Mouse (Mus musculus): ENCODE measurements around the gene Ttc25. TPM values are rescaled to one million over a fixed set of nuclear protein-coding genes. Genes with fewer than 3 reads are reported as not detected.

Gene Ttc25
- polyA plus RNA-seq (2014; fragmentation: Illumina TruSeq; extraction: RNeasy Lipid Tissue Mini Kit (QIAGEN cat#74804); ENCODE audit: low read depth, low replicate concordance), result 0.41 TPM

GRCm38 (mm10) chr11:100544832-100545745, at the start of gene Ttc25:
Gene Ttc25 (plus strand): TSS chr11:100545607.

DNA sequence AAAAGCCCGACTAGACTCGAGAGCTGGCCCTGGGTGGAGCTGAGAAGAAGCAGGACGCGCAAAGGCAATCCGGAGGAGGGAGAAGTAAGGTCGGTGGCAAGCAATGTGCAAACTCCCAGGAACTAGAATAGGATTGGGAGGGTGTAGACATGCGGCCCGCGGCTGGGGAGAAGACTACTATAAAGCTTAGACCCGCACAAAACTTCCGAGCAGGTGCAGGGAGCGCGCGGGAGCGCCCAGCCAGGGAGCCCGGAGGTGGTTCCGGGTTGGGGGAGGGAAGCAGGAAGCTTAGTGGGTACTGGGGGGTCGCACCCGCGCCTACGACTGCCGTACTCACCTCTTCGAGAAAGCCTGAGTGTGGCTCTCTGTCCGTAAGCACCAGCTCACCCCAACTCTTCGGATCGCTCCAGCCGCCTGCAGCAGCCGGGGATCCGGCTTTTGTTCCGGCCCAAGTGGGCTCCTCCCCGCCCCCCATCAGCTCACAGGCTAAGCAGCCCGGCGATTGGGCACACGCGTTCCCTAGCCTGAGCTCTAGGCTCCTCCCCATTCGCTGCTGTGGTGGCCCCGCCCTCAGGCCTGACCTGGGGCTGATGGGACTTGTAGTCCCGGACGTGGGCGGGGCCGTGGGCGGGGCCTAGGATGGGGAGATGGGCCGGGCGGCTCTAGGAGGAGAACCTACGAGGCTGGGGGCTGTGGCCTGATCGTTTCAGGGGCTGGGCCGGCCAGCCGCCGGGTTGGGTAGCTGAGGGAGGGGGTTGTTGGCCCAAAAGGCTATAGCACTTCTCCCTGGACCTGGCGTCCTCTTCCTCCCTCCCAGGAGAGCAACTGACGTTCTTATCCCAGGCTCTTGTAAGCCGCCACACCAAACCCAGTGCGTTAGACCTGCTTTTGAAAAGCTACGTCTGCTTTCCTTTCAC, 17.7 kb upstream of the Ttc25 start, which contains the start of gene Acly:
Acly (minus strand) TSS at position 543 of the 917 bp plus-strand sequence.

DNA sequence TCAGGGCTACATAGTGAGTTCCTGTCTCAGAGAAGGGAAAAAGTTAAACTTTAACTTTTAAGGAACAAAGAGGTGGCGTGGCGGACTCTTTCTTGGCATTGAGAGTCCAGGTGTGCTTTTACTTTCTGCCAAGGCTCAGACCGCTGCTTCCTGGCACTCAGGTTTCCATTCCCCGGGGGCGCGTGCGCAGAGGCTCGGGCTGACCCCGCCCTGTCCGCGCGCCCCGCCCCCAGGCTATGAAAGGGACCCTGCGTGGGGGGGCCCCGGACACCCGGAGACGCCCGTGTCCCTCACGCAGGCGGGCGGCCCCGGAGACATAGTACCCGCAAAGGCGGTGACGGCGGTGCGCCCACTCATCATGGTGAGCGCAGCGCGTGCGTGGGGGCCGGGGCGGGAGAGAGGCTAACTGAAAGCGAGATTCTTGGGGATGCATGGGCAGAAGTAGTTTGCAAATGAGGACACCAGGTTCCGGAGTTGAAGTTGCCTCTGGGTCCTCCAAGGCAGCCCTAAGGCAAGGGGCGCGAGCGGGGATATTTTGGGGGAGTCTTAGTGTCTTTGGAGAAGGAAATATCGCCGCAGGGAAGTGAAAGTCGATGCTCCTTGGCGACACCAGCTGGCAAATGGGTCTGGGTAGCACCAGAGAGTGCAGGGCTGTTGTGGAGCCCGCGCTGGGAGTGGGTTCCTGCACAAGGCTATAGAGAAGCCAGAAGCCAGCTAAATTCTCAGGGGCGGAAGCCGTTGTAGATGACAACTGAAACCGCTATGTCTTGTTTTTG, 29.5 kb downstream of the Ttc25 start, which contains the start of gene Cnp:
Cnp (plus strand) TSS at position 197 of the 776 bp plus-strand sequence.

GRCm38 (mm10) chr11:100618761-100619484, 73.5 kb downstream of the Ttc25 start, which contains the start of gene Nkiras2:
Gene Nkiras2 (plus strand): TSS chr11:100619244.

GRCm38 (mm10) chr11:100619982-100620381, 74.6 kb downstream of the Ttc25 start, which contains the start of gene Dnajc7:
Gene Dnajc7 (minus strand): TSS chr11:100620168.

Other genes starting within 250 kb of the Ttc25 start
- 1,895 TPM for gene Eif1, start 225.7 kb upstream of the Ttc25 start, polyA plus RNA-seq (2014; fragmentation: Illumina TruSeq; extraction: RNeasy Lipid Tissue Mini Kit (QIAGEN cat#74804); ENCODE audit: low read depth, low replicate concordance)
- gene Gast, start 211.2 kb upstream of the Ttc25 start, polyA plus RNA-seq (2014; fragmentation: Illumina TruSeq; extraction: RNeasy Lipid Tissue Mini Kit (QIAGEN cat#74804); ENCODE audit: low read depth, low replicate concordance), result not detected
- 0.54 TPM for gene Hap1, start 189.5 kb upstream of the Ttc25 start, polyA plus RNA-seq (2014; fragmentation: Illumina TruSeq; extraction: RNeasy Lipid Tissue Mini Kit (QIAGEN cat#74804); ENCODE audit: low read depth, low replicate concordance)
- 5.2 TPM for gene Jup, start 147.8 kb upstream of the Ttc25 start, polyA plus RNA-seq (2014; fragmentation: Illumina TruSeq; extraction: RNeasy Lipid Tissue Mini Kit (QIAGEN cat#74804); ENCODE audit: low read depth, low replicate concordance)
- gene P3h4, start 130.8 kb upstream of the Ttc25 start, polyA plus RNA-seq (2014; fragmentation: Illumina TruSeq; extraction: RNeasy Lipid Tissue Mini Kit (QIAGEN cat#74804); ENCODE audit: low read depth, low replicate concordance), result 0.88 TPM
- 0.66 TPM for gene Fkbp10, start 129.9 kb upstream of the Ttc25 start, polyA plus RNA-seq (2014; fragmentation: Illumina TruSeq; extraction: RNeasy Lipid Tissue Mini Kit (QIAGEN cat#74804); ENCODE audit: low read depth, low replicate concordance)
- gene Nt5c3b, start 103.8 kb upstream of the Ttc25 start, polyA plus RNA-seq (2014; fragmentation: Illumina TruSeq; extraction: RNeasy Lipid Tissue Mini Kit (QIAGEN cat#74804); ENCODE audit: low read depth, low replicate concordance), result 7.8 TPM
- gene Klhl10, start 103.7 kb upstream of the Ttc25 start, polyA plus RNA-seq (2014; fragmentation: Illumina TruSeq; extraction: RNeasy Lipid Tissue Mini Kit (QIAGEN cat#74804); ENCODE audit: low read depth, low replicate concordance), result 0.69 TPM
- gene Klhl11, start 72.9 kb upstream of the Ttc25 start, polyA plus RNA-seq (2014; fragmentation: Illumina TruSeq; extraction: RNeasy Lipid Tissue Mini Kit (QIAGEN cat#74804); ENCODE audit: low read depth, low replicate concordance), result 5.7 TPM
- gene Acly, start 17.6 kb upstream of the Ttc25 start, polyA plus RNA-seq (2014; fragmentation: Illumina TruSeq; extraction: RNeasy Lipid Tissue Mini Kit (QIAGEN cat#74804); ENCODE audit: low read depth, low replicate concordance), result 137 TPM
- 7.9 TPM for gene Cnp, start 29.3 kb downstream of the Ttc25 start, polyA plus RNA-seq (2014; fragmentation: Illumina TruSeq; extraction: RNeasy Lipid Tissue Mini Kit (QIAGEN cat#74804); ENCODE audit: low read depth, low replicate concordance)
- 7.5 TPM for gene Nkiras2, start 73.6 kb downstream of the Ttc25 start, polyA plus RNA-seq (2014; fragmentation: Illumina TruSeq; extraction: RNeasy Lipid Tissue Mini Kit (QIAGEN cat#74804); ENCODE audit: low read depth, low replicate concordance)
- 227 TPM for gene Dnajc7, start 74.6 kb downstream of the Ttc25 start, polyA plus RNA-seq (2014; fragmentation: Illumina TruSeq; extraction: RNeasy Lipid Tissue Mini Kit (QIAGEN cat#74804); ENCODE audit: low read depth, low replicate concordance)
- gene Zfp385c, start 146.8 kb downstream of the Ttc25 start, polyA plus RNA-seq (2014; fragmentation: Illumina TruSeq; extraction: RNeasy Lipid Tissue Mini Kit (QIAGEN cat#74804); ENCODE audit: low read depth, low replicate concordance), result not detected
- gene Dhx58, start 158.7 kb downstream of the Ttc25 start, polyA plus RNA-seq (2014; fragmentation: Illumina TruSeq; extraction: RNeasy Lipid Tissue Mini Kit (QIAGEN cat#74804); ENCODE audit: low read depth, low replicate concordance), result 4.0 TPM
- 1.7 TPM for gene Kat2a, start 166.9 kb downstream of the Ttc25 start, polyA plus RNA-seq (2014; fragmentation: Illumina TruSeq; extraction: RNeasy Lipid Tissue Mini Kit (QIAGEN cat#74804); ENCODE audit: low read depth, low replicate concordance)
- not detected for gene Hspb9, start 168.2 kb downstream of the Ttc25 start, polyA plus RNA-seq (2014; fragmentation: Illumina TruSeq; extraction: RNeasy Lipid Tissue Mini Kit (QIAGEN cat#74804); ENCODE audit: low read depth, low replicate concordance)
- 39.2 TPM for gene Rab5c, start 192.6 kb downstream of the Ttc25 start, polyA plus RNA-seq (2014; fragmentation: Illumina TruSeq; extraction: RNeasy Lipid Tissue Mini Kit (QIAGEN cat#74804); ENCODE audit: low read depth, low replicate concordance)
- gene Kcnh4, start 214.3 kb downstream of the Ttc25 start, polyA plus RNA-seq (2014; fragmentation: Illumina TruSeq; extraction: RNeasy Lipid Tissue Mini Kit (QIAGEN cat#74804); ENCODE audit: low read depth, low replicate concordance), result not detected
- not detected for gene Hcrt, start 217.3 kb downstream of the Ttc25 start, polyA plus RNA-seq (2014; fragmentation: Illumina TruSeq; extraction: RNeasy Lipid Tissue Mini Kit (QIAGEN cat#74804); ENCODE audit: low read depth, low replicate concordance)
- gene Ghdc, start 225.3 kb downstream of the Ttc25 start, polyA plus RNA-seq (2014; fragmentation: Illumina TruSeq; extraction: RNeasy Lipid Tissue Mini Kit (QIAGEN cat#74804); ENCODE audit: low read depth, low replicate concordance), result 1.7 TPM